Mouse (Mus musculus) embryo, embryonic 9.5 days (tissue): ENCODE measurements at regions not wholly inside any gene's neighbourhood (a gene's known extent, or its start where the extent isn't known, plus 50 kb on each side); places are given as distances from the start of the nearest gene placed in this dataset.

ENCODE experiments used
- DNase-seq: peaks from one replicate; pipeline ENCODE4 v3.0.0-alpha.2; 2017; ENCODE audit errors: extremely low spot score

- DNase-seq = no peak
Observed at GRCm38 (mm10) chr17:52448701-52449100, 153.8 kb upstream of the Kcnh8 start.

- DNase-seq = no peak
Observed at GRCm38 (mm10) chr17:52459303-52459996, 143.1 kb upstream of the Kcnh8 start.

- no peak for DNase-seq
Observed at GRCm38 (mm10) chr17:52459997-52460387, 142.5 kb upstream of the Kcnh8 start.

GRCm38 (mm10) chr17:52461264-52461663, 141.2 kb upstream of the Kcnh8 start:
- no peak for DNase-seq

- DNase-seq = peak; percentile 33
Observed at GRCm38 (mm10) chr17:52461709-52462141, 140.8 kb upstream of the Kcnh8 start.

GRCm38 (mm10) chr17:52462361-52462760, 140.1 kb upstream of the Kcnh8 start:
- no peak for DNase-seq

GRCm38 (mm10) chr17:52468464-52468863, 134.0 kb upstream of the Kcnh8 start:
- no peak for DNase-seq

GRCm38 (mm10) chr17:52479327-52480086, 123.0 kb upstream of the Kcnh8 start:
- DNase-seq = no peak

GRCm38 (mm10) chr17:52480087-52480638, 122.3 kb upstream of the Kcnh8 start:
- DNase-seq = no peak

- DNase-seq = no peak
Observed at GRCm38 (mm10) chr17:52506760-52507159, 95.7 kb upstream of the Kcnh8 start.

GRCm38 (mm10) chr17:52530260-52530659, 72.2 kb upstream of the Kcnh8 start:
- DNase-seq = no peak
